Mouse (Mus musculus): ENCODE measurements around the gene Jmy. TPM values are rescaled to one million over a fixed set of nuclear protein-coding genes. Genes with fewer than 3 reads are reported as not detected.
A peak's percentile ranks its signal among the peaks of the same experiment; 100 is the strongest.

The Jmy gene
- total RNA-seq, 2 experiments from 2014 or later: 41.8 to 42.0 TPM

GRCm38 (mm10) chr13:93468355-93468754 lies 31.3 kb downstream of the Jmy start:
- DNase-seq (ENCODE audit: low spot score in 2 of 2): no peak

DNA sequence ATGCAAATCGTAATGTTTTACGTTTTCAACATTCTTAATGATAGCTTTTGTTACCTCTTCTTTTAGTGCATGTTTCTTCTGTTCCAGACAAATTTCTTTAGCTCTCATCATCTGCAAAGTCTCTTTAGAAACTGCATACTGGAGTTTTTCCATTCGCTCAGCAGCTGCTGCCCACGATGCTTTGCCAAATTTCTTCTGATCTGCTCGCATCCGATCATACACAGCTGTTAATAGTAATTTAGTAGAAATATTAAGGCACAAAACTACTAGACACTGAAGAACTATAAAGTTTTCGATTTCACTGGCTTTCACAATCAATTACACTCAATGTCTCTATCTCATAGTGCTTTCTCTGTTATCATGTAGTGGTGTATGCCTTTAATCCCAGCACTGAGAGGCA lies 40.0 kb downstream of the Jmy start:
- DNase-seq (ENCODE audit: low spot score in 2 of 2): no peak

DNA sequence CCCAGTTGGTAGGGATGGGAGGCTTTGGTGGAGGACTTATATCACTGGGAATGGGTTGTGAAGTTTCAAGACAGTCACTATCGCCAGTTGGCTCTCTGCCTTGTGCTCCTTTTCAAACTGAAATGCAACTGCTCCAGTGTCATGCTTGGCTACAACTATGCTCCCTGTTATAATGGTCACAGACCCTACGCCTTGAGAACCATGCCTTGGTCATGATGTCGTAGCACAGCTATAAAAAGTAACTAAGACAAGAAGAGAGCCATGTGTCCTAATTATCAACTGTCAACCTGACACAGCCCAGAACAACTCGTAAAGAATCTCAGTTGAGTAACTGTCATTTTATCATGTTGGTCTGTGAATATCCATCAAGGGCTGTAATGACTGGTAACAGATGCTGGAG lies 41.0 kb downstream of the Jmy start:
- no peak for DNase-seq (ENCODE audit: low spot score in 2 of 2)

GRCm38 (mm10) chr13:93453275-93453674 lies 46.3 kb downstream of the Jmy start:
- DNase-seq (ENCODE audit: low spot score in 2 of 2): peak in 1 of 2 experiments; percentile 33

DNA sequence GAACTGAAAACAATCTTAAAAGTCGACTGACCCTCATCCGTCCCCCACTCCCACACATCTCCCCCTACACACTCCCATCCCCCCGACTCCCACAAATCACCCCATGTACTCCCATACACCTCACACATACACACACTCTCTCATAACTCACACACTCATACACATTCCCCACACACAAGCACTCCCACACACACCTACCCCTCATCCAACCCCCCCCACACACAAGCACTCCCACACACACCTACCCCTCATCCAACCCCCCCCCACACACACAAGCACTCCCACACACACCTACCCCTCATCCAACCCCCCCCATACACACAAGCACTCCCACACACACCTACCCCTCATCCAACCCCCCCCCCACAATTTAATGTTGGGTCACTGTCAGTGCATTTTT lies 59.4 kb downstream of the Jmy start:
- DNase-seq (ENCODE audit: low spot score in 2 of 2): no peak

- DNase-seq (ENCODE audit: low spot score in 2 of 2): no peak
Measured at GRCm38 (mm10) chr13:93429205-93429604, 70.4 kb downstream of the Jmy start.

DNA sequence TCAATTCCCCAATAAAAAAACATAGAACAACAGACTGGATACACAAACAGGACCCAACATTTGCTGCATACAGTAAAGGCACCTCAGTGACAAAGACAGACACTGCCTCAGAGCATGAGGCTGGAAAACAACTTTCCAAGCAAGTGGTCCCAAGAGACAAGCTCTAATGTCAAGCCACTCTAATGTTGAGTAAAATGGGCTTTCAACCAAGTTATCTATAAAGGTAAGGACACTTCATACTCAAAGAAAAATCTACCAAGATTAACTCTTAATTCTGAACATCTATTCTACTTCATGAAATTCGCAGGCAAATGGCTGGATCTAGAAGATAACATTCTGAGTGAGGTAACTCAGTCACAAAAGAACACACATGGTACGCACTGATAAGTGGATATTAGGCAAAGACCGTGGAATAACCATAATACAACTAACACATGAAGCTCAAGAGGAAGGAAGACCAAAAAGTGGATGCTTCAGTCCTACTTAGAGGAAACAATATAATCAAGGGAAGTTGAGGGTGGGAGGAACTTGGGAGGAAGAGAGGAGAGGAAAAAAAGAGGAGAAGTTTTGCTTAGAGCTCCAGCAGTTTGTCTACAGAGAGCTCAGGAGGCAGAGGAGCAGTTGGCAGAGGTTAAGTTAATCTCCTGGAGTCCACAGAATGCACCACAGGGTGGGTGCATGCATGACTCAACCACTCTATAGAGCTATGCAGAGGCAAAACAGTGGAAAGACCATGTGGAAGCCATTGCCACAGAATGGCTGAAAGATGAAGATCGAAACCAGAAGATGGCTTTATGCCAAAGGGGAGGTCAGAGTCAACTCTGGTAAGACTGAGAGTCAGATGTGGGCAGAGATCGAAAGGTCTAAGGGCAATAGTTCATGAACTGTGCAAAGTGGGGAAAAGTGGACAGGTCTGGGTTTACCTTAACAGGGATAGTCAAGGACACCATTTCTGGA lies 71.4 kb downstream of the Jmy start:
- no peak for DNase-seq (ENCODE audit: low spot score in 2 of 2)

DNA sequence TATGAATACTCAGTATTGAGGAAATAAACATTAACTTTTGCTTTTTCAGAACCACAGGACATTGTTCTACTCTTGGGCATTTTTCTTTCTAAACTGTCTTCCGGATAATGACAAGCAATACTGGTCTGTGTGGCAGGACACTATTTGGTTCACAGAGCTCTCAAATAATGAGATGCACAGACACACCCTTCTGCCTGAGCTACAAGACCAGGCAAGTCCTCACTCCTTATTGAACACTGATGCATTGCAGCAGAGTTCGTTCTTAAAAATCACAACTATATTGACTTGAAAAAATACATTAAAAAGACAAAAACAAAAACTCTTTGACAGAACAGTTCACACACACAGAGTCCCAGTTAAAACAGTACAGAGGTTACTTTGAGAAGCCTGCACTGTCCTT lies 76.4 kb downstream of the Jmy start:
- no peak for DNase-seq (ENCODE audit: low spot score in 2 of 2)

GRCm38 (mm10) chr13:93419779-93420178 lies 79.8 kb downstream of the Jmy start:
- DNase-seq (ENCODE audit: low spot score in 2 of 2): no peak

GRCm38 (mm10) chr13:93418292-93418691 lies 81.3 kb downstream of the Jmy start:
- DNase-seq (ENCODE audit: low spot score in 2 of 2): no peak

DNA sequence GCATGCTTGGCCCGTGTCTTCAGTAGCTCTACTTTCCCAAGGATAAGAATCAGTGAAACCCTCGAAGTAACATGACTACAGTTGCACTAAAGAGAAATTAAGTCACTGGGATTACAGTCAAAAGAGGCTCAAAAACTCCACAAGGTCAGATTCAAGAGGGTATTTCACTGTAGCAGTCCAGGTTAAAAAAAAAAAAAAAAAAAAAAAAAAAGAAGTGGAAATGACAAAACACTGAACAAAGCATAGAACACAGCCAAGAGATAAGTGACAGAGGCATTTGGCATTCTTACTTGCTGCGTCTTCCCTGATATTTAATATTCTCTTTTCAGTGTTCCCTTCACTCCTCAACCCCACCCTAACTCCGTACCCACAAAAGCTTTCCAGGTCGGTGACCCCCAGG lies 84.6 kb downstream of the Jmy start:
- no peak for DNase-seq (ENCODE audit: low spot score in 2 of 2)

DNA sequence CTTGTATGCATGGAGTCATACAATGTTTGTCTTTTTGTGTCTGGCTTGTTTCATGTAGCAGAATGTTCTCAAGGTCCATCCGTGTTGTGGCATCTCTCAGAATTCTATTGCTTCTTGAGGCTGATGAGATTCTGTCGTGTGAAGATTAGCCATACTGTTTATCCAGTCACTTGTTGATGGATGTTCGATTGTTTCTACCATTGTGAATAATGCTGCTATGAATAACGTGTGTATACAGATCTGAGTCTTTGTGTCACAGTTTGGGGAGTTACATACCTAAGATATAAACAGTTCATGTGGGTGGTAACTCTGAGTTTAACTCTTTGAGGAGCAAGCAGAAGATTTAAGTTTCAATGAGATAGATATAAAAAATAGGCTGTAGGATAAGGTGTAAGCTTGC lies 89.3 kb downstream of the Jmy start:
- DNase-seq (ENCODE audit: low spot score in 2 of 2): no peak

DNA sequence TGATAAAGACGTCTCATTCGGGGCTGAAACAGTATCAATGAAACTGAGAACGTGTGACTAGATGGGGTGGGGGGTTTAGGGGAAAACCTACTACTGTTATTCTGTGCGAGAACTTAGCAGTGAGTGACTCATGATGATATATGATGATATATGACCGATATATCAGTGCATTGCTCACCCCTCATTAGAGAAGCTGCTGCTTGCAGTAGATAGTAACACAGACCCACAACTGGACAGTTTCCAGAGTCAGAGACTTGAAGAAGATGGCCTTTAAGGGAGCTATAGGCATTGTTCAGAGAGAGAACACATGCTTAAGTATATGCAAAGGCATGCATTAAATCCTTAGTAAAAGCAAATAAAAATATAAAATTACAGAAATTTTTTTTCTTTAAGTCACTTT lies 92.8 kb downstream of the Jmy start:
- no peak for DNase-seq (ENCODE audit: low spot score in 2 of 2)

DNA sequence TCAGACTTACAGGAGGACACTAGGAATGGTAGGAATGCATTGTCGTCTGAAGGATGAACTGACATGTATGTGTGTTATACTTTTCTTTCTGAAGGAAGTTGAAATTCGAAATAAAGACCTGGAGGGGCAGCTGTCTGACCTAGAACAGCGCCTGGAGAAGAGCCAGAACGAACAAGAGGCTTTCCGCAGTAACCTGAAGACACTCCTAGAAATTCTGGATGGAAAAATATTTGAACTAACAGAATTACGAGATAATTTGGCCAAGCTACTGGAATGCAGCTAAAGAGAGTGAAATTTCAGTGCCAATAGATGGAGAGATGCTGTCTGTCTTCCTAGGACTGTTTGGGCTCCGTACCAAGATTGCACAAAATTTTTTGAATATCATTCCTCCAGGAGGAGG lies 97.7 kb downstream of the Jmy start:
- DNase-seq (ENCODE audit: low spot score in 2 of 2): no peak

- DNase-seq (ENCODE audit: low spot score in 2 of 2): no peak
Measured at GRCm38 (mm10) chr13:93399710-93400216, 99.8 kb downstream of the Jmy start.

- no peak for DNase-seq (ENCODE audit: low spot score in 2 of 2)
Measured at GRCm38 (mm10) chr13:93389242-93389625, 110.4 kb downstream of the Jmy start.

DNA sequence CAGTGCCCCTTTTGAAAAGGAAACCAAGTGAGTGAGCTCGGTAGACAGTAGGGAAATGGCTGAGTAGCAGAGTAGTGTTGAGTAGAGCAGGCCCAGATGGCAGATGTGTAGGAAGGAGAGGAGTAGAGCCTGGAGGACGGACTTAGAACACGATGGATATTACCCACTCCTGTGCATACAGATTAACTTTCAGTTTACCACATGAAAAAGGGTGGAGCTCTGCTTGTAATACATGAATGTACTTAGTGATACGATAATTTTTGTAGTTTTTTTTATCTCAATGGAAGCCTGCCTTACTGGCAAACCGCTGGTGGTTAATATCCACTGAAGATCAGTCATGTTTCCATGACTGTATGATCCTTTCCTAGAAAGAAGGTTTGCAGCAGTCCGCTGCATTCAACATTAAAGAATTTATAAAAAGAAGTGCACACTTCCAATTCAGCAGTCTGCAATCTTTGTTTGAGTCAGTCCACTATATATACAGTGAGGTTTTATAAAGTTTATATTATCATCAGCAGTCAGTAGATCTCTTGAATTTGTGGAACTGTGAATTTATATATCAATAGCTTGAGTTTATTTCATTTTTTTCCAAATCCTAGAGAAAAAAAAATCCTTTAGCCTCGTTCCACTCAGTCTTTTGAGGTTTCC lies 110.9 kb downstream of the Jmy start:
- no peak for DNase-seq (ENCODE audit: low spot score in 2 of 2)

DNA sequence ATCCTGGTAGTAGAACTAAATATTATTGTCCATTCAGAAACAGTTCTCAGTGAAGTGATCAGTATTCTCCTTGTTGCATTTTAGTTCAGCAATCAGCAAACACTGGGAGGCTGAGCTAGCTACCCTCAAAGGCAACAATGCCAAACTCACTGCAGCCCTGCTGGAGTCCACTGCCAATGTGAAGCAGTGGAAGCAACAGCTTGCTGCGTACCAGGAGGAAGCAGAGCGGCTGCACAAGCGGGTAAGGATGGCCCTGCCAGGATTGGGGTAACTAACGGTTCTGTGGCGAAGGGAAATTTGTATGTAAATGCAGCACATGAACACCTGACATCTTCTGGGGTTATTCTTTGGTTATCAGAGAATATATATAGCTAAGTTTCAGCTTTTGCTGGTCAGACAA lies 112.2 kb downstream of the Jmy start:
- DNase-seq (ENCODE audit: low spot score in 2 of 2): no peak

DNA sequence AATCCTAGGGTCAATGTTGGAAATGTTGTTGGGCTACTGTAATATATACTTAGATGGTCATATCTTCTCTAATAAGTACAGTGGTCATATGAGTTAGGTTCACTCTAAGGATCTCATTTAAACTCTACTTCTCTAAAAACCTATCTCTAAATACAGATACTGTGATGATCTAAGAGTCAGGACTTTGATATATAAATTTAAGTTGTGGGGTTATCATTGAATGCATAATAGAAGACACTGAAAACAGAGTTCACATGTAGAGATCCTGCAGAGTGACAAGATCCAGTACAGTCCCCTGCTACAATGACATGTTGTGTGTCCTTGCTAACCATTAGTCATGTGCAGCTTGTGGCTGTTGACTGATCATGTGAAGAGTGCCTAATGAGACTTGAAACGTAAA lies 114.5 kb downstream of the Jmy start:
- no peak for DNase-seq (ENCODE audit: low spot score in 2 of 2)

- DNase-seq (ENCODE audit: low spot score in 2 of 2): no peak
Measured at GRCm38 (mm10) chr13:93384481-93384880, 115.1 kb downstream of the Jmy start.

GRCm38 (mm10) chr13:93383620-93384019 lies 116.0 kb downstream of the Jmy start:
- no peak for DNase-seq (ENCODE audit: low spot score in 2 of 2)

DNA sequence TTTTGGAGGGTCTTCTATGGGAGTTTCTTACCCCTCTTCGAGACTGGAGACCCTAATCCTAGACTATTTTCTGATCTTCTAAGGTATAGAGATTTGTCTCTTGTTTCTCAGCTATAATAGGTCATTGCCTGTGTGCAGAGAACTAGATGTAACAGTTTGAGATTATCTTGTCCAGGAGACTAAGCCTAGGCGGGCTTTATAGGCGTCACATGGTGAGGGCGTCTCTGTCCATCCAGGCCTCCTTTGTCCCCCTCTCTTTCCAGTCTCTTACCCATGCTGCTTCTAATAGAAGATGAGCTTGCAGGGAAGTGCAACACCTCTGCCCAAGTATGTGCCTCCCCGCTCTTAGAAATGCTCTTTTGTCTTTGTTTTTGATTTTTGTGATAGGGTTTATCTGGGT lies 116.5 kb downstream of the Jmy start:
- no peak for DNase-seq (ENCODE audit: low spot score in 2 of 2)

Measured in left cerebral cortex, adult 18-20 months (tissue).